Comparison of ENCODE assay signal across 9 mouse cellular contexts in the genomic region with DNA sequence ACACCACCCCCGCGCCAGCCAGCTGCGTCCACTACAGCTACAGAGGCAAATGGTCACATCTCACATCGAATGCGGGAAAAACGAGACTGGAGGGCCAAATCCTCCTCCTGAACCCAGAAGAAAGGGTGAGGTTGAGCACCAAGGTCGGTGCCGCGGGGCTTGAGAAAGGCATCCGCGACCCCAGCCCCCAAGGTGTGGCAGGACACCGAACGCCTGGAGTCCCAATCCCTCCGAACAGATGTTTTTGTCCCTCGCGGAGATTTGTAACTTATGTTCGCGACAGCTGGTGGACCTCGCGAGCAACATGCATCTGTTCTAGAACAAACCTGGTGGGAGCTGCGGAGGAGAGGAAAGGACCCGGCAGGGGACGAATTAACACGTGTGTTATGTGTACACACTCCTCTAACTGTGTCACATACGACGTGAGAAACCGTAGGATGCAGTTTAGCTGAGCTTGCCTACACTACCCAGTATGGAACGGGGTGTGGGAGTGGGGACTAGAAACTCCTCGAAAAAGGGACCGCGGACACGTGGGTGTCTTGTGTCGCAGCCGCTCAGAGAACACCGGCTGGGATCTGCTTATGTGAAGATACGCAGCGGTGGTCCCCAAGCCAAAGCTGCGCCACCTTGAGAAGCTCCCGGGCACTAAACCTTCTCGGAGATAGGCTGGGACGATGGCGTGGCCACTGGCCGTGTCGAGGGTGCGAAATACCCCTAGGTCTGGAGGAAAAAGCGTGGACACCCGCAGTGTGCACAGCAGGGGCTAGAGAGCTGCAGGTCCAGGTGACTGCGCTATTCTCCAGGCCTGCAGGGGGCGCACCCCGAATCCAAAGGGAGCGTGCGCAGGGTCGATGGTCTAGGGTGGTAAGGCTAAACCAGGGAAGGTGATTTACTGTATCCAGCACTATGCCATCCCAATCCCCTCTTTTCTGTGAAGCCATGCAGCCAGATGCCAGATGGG. TPM values are rescaled to one million over a fixed set of nuclear protein-coding genes. Genes with fewer than 3 reads are reported as not detected.
DNase-seq lines count a peak whose midpoint lies in the region; ATAC-seq and TF ChIP-seq lines count a peak whose summit lies in the region.
"Had no signal": no experiment of that assay in that cellular context is flagged by ENCODE, and none has a peak within 500 bp of the region (broad histone marks: within the 10 kb centered on the region; RNA-seq: fewer than 3 reads in every experiment).

No protein-coding gene starts in this region.

- no peak for ATAC-seq in midbrain, embryonic 16.5 days

- intact Hi-C loops in left cerebral cortex, postnatal 4 days (cut with DNase I) = no loop called here

- H3K4me2 ChIP-seq in midbrain, embryonic 16.5 days (ENCODE audit: low read length) = 0 out of 2 replicates have a peak overlapping the region, but pooled peaks have one; percentile 8

- H3K4me3 ChIP-seq in layer of hippocampus, adult 2 months = no peak overlapping the region
- peak overlapping the region; percentile 30 for H3K4me3 ChIP-seq in embryonic facial prominence, embryonic 10.5 days
- peak overlapping the region; percentile 2; the same call in 1 of the 2 replicates for H3K4me3 ChIP-seq in midbrain, embryonic 16.5 days (ENCODE audit: low read depth, low read length)

- H3K9ac ChIP-seq in midbrain, embryonic 16.5 days (ENCODE audit: low read depth, low read length) = no peak overlapping the region

- peak; percentile 56 for TF ChIP-seq CTCF in layer of hippocampus, adult 2 months (conservative IDR thresholded peaks at IDR 0.05)

- no peaks in the 10 kb centered on the region for H3K36me3 ChIP-seq in embryonic facial prominence, embryonic 10.5 days (replicated peaks)
- H3K36me3 ChIP-seq in midbrain, embryonic 16.5 days (ENCODE audit: control insufficient read depth, insufficient read depth, low read length) = no peaks in the 10 kb centered on the region

- H3K27ac ChIP-seq in layer of hippocampus, adult 2 months = no peak overlapping the region
- no peak overlapping the region for H3K27ac ChIP-seq in embryonic facial prominence, embryonic 10.5 days (replicated peaks)
- no peak overlapping the region for H3K27ac ChIP-seq in midbrain, embryonic 16.5 days (ENCODE audit: low read length)

- H3K4me1 ChIP-seq in embryonic facial prominence, embryonic 10.5 days = peaks cover 13% of the 10 kb centered on the region
- H3K4me1 ChIP-seq in midbrain, embryonic 16.5 days (ENCODE audit: control insufficient read depth, insufficient read depth, low read length) = no peaks in the 10 kb centered on the region; the same call in 1 of the 2 replicates

- no peak for DNase-seq in layer of hippocampus, adult 2 months (ENCODE audit: low spot score in 2 of 2)
- no peak for DNase-seq in layer of hippocampus, adult 18-20 months (ENCODE audit: low spot score in 2 of 2)
- DNase-seq in embryonic facial prominence, embryonic 10.5 days (ENCODE audit: low spot score) = peak; percentile 66
- peak; percentile 29 for DNase-seq in heart, postnatal 4 days
- no peak for DNase-seq in layer of hippocampus, adult 8-10 months (ENCODE audit: low spot score in 2 of 2)
- no peak for DNase-seq in lung, postnatal 36 days
- DNase-seq in left cerebral cortex, postnatal 4 days = no peak

- peaks cover 92% of the 10 kb centered on the region for H3K27me3 ChIP-seq in embryonic facial prominence, embryonic 10.5 days (replicated peaks; ENCODE audit: low read depth, poor library complexity, severe bottlenecking)
- peaks cover 72% of the 10 kb centered on the region for H3K27me3 ChIP-seq in midbrain, embryonic 16.5 days (ENCODE audit: control insufficient read depth, insufficient read depth, low read depth, low read length)

- no peaks in the 10 kb centered on the region for H3K9me3 ChIP-seq in embryonic facial prominence, embryonic 10.5 days
- no peaks in the 10 kb centered on the region; the same call in 1 of the 2 replicates for H3K9me3 ChIP-seq in midbrain, embryonic 16.5 days (replicated peaks; ENCODE audit: control insufficient read depth, low read length, poor library complexity, severe bottlenecking)

- WGBS in embryonic facial prominence, embryonic 10.5 days = 3% methylated on average over 53 of the region's 53 CpGs
- 4% methylated on average over 53 of the region's 53 CpGs for WGBS in midbrain, embryonic 16.5 days

RNA-seq across cellular contexts. Expression of gene Nkx6-1, which starts 16.8 kb away (rescaled TPM):
- total RNA-seq in layer of hippocampus, adult 2 months (2021) = under 1 TPM; 0.25 to 0.56 TPM
- under 1 TPM; 0.13 to 0.15 TPM for total RNA-seq in layer of hippocampus, adult 18-20 months (2021)
- 0.87 and 4.2 TPM in 2 replicates for polyA plus RNA-seq in embryonic facial prominence, embryonic 10.5 days (2016; fragmentation: Nextera tagmentation; extraction: Ambion mirVana)
- total RNA-seq in heart, postnatal 4 days (2021) = not detected
- 0.94 and 1.6 TPM in 2 replicates for polyA plus RNA-seq in midbrain, embryonic 16.5 days (2015; fragmentation: Nextera tagmentation; extraction: Ambion mirVana)
- under 1 TPM; 0.25 to 0.34 (median 0.31) TPM for total RNA-seq in layer of hippocampus, adult 8-10 months (2022)
- total RNA-seq in left cerebral cortex, postnatal 4 days (2021) = under 1 TPM; 0.28 to 0.30 TPM
- polyA plus RNA-seq: small intestine, adult 2 months had no signal

Comparison
In these comparisons a context has a peak if more than half of its experiments do, and no peak if none do; other contexts are left out.
1. DNase-seq: peak in embryonic facial prominence, embryonic 10.5 days (single experiment) and heart, postnatal 4 days (single experiment); none in layer of hippocampus, adult 2 months (0 of 2), layer of hippocampus, adult 18-20 months (0 of 2), layer of hippocampus, adult 8-10 months (0 of 2), lung, postnatal 36 days (single experiment) and left cerebral cortex, postnatal 4 days (single experiment).